Mouse (Mus musculus) kidney, embryonic 15.5 days (tissue): ENCODE data around the gene Ppp2r5c. TPM values are rescaled to one million over a fixed set of nuclear protein-coding genes. Genes with fewer than 3 reads are reported as not detected.

Source experiments
- ATAC-seq: fragments of 200-750 bp; cut with Nextera tagmentation; replicated peaks from 2 replicates; pipeline ENCODE4 v1.8.0; 2017; ENCODE audit warnings: moderate TSS enrichment; ENCODE audit not compliant: low FRiP score
- H3K27ac ChIP-seq: fragments of 300-500 bp; sonication (generic); 2 replicates; pipeline ENCODE4 v1.5.1; 2015; ENCODE audit warnings: mild to moderate bottlenecking, inconsistent platforms
- H3K27me3 ChIP-seq: fragments of 300-500 bp; sonication (generic); 2 replicates; pipeline ENCODE4 v1.6.1; 2015; ENCODE audit warnings: inconsistent platforms
- H3K36me3 ChIP-seq: fragments of 300-500 bp; sonication (generic); 2 replicates; pipeline ENCODE4 v1.6.1; 2015; ENCODE audit warnings: inconsistent platforms
- H3K4me1 ChIP-seq: fragments of 300-500 bp; sonication (generic); 2 replicates; pipeline ENCODE4 v1.6.1; 2015; ENCODE audit warnings: inconsistent platforms
- H3K4me2 ChIP-seq: fragments of 300-500 bp; sonication (generic); 2 replicates; pipeline ENCODE4 v1.6.1; 2015; ENCODE audit warnings: moderate library complexity, mild to moderate bottlenecking, inconsistent platforms
- H3K4me3 ChIP-seq: fragments of 300-500 bp; sonication (generic); replicated peaks from 2 replicates; pipeline ENCODE4 v1.5.1; 2015; ENCODE audit warnings: mild to moderate bottlenecking, inconsistent platforms
- H3K9ac ChIP-seq: fragments of 300-500 bp; sonication (generic); 2 replicates; pipeline ENCODE4 v1.6.1; 2015; ENCODE audit warnings: mild to moderate bottlenecking, inconsistent platforms
- H3K9me3 ChIP-seq: fragments of 300-500 bp; sonication (generic); replicated peaks from 2 replicates; pipeline ENCODE4 v1.6.1; 2016; ENCODE audit warnings: inconsistent platforms
- WGBS: fragments of 180-500 bp; shearing (Covaris S2); methylation state at CpG from one replicate; pipeline ENCODE4 v1.1.7; 2015; ENCODE audit warnings: mixed read lengths; 5-methylcytosine and 5-hydroxymethylcytosine counted together
- polyA plus RNA-seq: library from polyadenylated mRNA; unstranded; fragments of >200 nt; fragmentation: Nextera tagmentation; extraction: Ambion mirVana; gene quantifications from 2 replicates; pipeline ENCODE4 v1.2.1, GENCODE M21; 2015

Ppp2r5c gene
- polyA plus RNA-seq, 1 experiment from 2014 or later, result 141 TPM

GRCm38 (mm10) chr12:110549437-110550112, 102.7 kb downstream of the Ppp2r5c start:
- 0 out of 2 replicates have a peak, but pooled peaks have one; percentile 28 for ATAC-seq
- Histone ChIP-seq H3K36me3 (peaks cover 86% of the 10 kb centered on the region), H3K9ac (no peak overlapping the region), H3K27me3 (no peaks in the 10 kb centered on the region), H3K27ac (no peak overlapping the region), H3K4me1 (peaks cover 4% of the 10 kb centered on the region; the same call in 1 of the 2 replicates), H3K9me3 (no peaks in the 10 kb centered on the region), H3K4me2 (no peak overlapping the region), H3K4me3 (no peak overlapping the region)
- WGBS, result 75% methylated on average over 7 of the region's 7 CpGs

- WGBS, result 90% methylated on average over 15 of the region's 15 CpGs
- no peak for ATAC-seq
- no peak overlapping the region for H3K27ac ChIP-seq
- no peaks in the 10 kb centered on the region for H3K27me3 ChIP-seq
- no peak overlapping the region for H3K9ac ChIP-seq
- no peak overlapping the region for H3K4me2 ChIP-seq
- H3K36me3 ChIP-seq, result peaks cover 94% of the 10 kb centered on the region
- no peaks in the 10 kb centered on the region for H3K4me1 ChIP-seq
- no peaks in the 10 kb centered on the region for H3K9me3 ChIP-seq
- H3K4me3 ChIP-seq, result no peak overlapping the region
Measured at GRCm38 (mm10) chr12:110550364-110550763, 103.4 kb downstream of the Ppp2r5c start.

GRCm38 (mm10) chr12:110552113-110552512, 105.2 kb downstream of the Ppp2r5c start:
- WGBS, result 84% methylated on average over 13 of the region's 13 CpGs
- ATAC-seq, result no peak
- Histone ChIP-seq H3K27ac (no peak overlapping the region), H3K4me2 (no peak overlapping the region), H3K9ac (no peak overlapping the region), H3K36me3 (peaks cover 98% of the 10 kb centered on the region), H3K9me3 (no peaks in the 10 kb centered on the region), H3K27me3 (no peaks in the 10 kb centered on the region), H3K4me1 (no peaks in the 10 kb centered on the region), H3K4me3 (no peak overlapping the region)

- Histone ChIP-seq H3K4me2 (no peak overlapping the region), H3K36me3 (peaks cover 98% of the 10 kb centered on the region), H3K9me3 (no peaks in the 10 kb centered on the region), H3K9ac (no peak overlapping the region), H3K27me3 (no peaks in the 10 kb centered on the region), H3K4me1 (no peaks in the 10 kb centered on the region), H3K27ac (no peak overlapping the region), H3K4me3 (no peak overlapping the region)
- 86% methylated on average over 5 of the region's 5 CpGs for WGBS
- ATAC-seq, result no peak
Measured at GRCm38 (mm10) chr12:110553362-110553761, 106.4 kb downstream of the Ppp2r5c start.

GRCm38 (mm10) chr12:110555536-110556240, 108.8 kb downstream of the Ppp2r5c start:
- H3K27me3 ChIP-seq, result no peaks in the 10 kb centered on the region
- 85% methylated on average over 21 of the region's 21 CpGs for WGBS
- peaks cover 97% of the 10 kb centered on the region for H3K36me3 ChIP-seq
- H3K4me3 ChIP-seq, result no peak overlapping the region
- H3K4me1 ChIP-seq, result no peaks in the 10 kb centered on the region
- H3K4me2 ChIP-seq, result no peak overlapping the region
- no peak overlapping the region for H3K27ac ChIP-seq
- H3K9ac ChIP-seq, result no peak overlapping the region
- no peaks in the 10 kb centered on the region for H3K9me3 ChIP-seq
- no peak for ATAC-seq

- Histone ChIP-seq H3K9ac (no peak overlapping the region), H3K4me1 (no peaks in the 10 kb centered on the region), H3K4me3 (no peak overlapping the region), H3K36me3 (peaks cover 98% of the 10 kb centered on the region), H3K4me2 (no peak overlapping the region), H3K27me3 (no peaks in the 10 kb centered on the region), H3K27ac (no peak overlapping the region), H3K9me3 (no peaks in the 10 kb centered on the region)
- WGBS, result 76% methylated on average over 18 of the region's 18 CpGs
- no peak for ATAC-seq
Measured at GRCm38 (mm10) chr12:110556861-110557628, 110.1 kb downstream of the Ppp2r5c start.

GRCm38 (mm10) chr12:110558175-110558574, 111.3 kb downstream of the Ppp2r5c start:
- Histone ChIP-seq H3K4me3 (no peak overlapping the region), H3K27ac (no peak overlapping the region), H3K9ac (no peak overlapping the region), H3K4me2 (no peak overlapping the region), H3K4me1 (no peaks in the 10 kb centered on the region), H3K27me3 (no peaks in the 10 kb centered on the region), H3K36me3 (peaks cover 97% of the 10 kb centered on the region), H3K9me3 (no peaks in the 10 kb centered on the region)
- ATAC-seq, result no peak
- 95% methylated on average over 7 of the region's 7 CpGs for WGBS

GRCm38 (mm10) chr12:110563383-110563782, 116.5 kb downstream of the Ppp2r5c start:
- Histone ChIP-seq H3K27ac (no peak overlapping the region), H3K36me3 (peaks cover 91% of the 10 kb centered on the region), H3K27me3 (no peaks in the 10 kb centered on the region), H3K4me2 (no peak overlapping the region), H3K4me1 (no peaks in the 10 kb centered on the region), H3K4me3 (no peak overlapping the region), H3K9ac (no peak overlapping the region), H3K9me3 (no peaks in the 10 kb centered on the region)
- no peak for ATAC-seq
- 95% methylated on average over 11 of the region's 11 CpGs for WGBS

GRCm38 (mm10) chr12:110564848-110565247, 117.9 kb downstream of the Ppp2r5c start:
- no peak overlapping the region for H3K4me2 ChIP-seq
- H3K4me3 ChIP-seq, result no peak overlapping the region
- no peaks in the 10 kb centered on the region for H3K9me3 ChIP-seq
- no peak overlapping the region for H3K9ac ChIP-seq
- 89% methylated on average over 11 of the region's 11 CpGs for WGBS
- H3K27ac ChIP-seq, result no peak overlapping the region
- no peaks in the 10 kb centered on the region for H3K4me1 ChIP-seq
- H3K36me3 ChIP-seq, result peaks cover 91% of the 10 kb centered on the region
- H3K27me3 ChIP-seq, result no peaks in the 10 kb centered on the region
- no peak for ATAC-seq

GRCm38 (mm10) chr12:110566366-110566765, 119.4 kb downstream of the Ppp2r5c start:
- peaks cover 92% of the 10 kb centered on the region for H3K36me3 ChIP-seq

GRCm38 (mm10) chr12:110571050-110571449, 124.1 kb downstream of the Ppp2r5c start:
- H3K4me1 ChIP-seq, result no peaks in the 10 kb centered on the region
- H3K9me3 ChIP-seq, result no peaks in the 10 kb centered on the region
- no peak overlapping the region for H3K27ac ChIP-seq
- 93% methylated on average over 10 of the region's 10 CpGs for WGBS
- H3K9ac ChIP-seq, result no peak overlapping the region
- H3K27me3 ChIP-seq, result no peaks in the 10 kb centered on the region
- no peak overlapping the region for H3K4me2 ChIP-seq
- H3K36me3 ChIP-seq, result peaks cover 87% of the 10 kb centered on the region
- H3K4me3 ChIP-seq, result no peak overlapping the region
- ATAC-seq, result no peak

More at GRCm38 (mm10) chr12:110566366-110566765, 119.4 kb downstream of the Ppp2r5c start:
- Histone ChIP-seq H3K9ac (no peak overlapping the region), H3K9me3 (no peaks in the 10 kb centered on the region), H3K4me3 (no peak overlapping the region), H3K27ac (no peak overlapping the region), H3K4me2 (no peak overlapping the region), H3K27me3 (no peaks in the 10 kb centered on the region), H3K4me1 (no peaks in the 10 kb centered on the region)
- no peak for ATAC-seq
- WGBS, result 86% methylated on average over 9 of the region's 9 CpGs

GRCm38 (mm10) chr12:110572351-110572750, 125.4 kb downstream of the Ppp2r5c start:
- 95% methylated on average over 4 of the region's 4 CpGs for WGBS
- ATAC-seq, result no peak
- no peak overlapping the region for H3K4me2 ChIP-seq
- H3K27ac ChIP-seq, result no peak overlapping the region
- H3K9ac ChIP-seq, result no peak overlapping the region
- no peak overlapping the region for H3K4me3 ChIP-seq
- H3K4me1 ChIP-seq, result no peaks in the 10 kb centered on the region
- peaks cover 77% of the 10 kb centered on the region for H3K36me3 ChIP-seq
- no peaks in the 10 kb centered on the region for H3K9me3 ChIP-seq
- no peaks in the 10 kb centered on the region for H3K27me3 ChIP-seq
